Mouse (Mus musculus): ENCODE measurements at regions not wholly inside any gene's neighbourhood (a gene's known extent, or its start where the extent isn't known, plus 50 kb on each side); places are given as distances from the start of the nearest gene placed in this dataset.

DNA sequence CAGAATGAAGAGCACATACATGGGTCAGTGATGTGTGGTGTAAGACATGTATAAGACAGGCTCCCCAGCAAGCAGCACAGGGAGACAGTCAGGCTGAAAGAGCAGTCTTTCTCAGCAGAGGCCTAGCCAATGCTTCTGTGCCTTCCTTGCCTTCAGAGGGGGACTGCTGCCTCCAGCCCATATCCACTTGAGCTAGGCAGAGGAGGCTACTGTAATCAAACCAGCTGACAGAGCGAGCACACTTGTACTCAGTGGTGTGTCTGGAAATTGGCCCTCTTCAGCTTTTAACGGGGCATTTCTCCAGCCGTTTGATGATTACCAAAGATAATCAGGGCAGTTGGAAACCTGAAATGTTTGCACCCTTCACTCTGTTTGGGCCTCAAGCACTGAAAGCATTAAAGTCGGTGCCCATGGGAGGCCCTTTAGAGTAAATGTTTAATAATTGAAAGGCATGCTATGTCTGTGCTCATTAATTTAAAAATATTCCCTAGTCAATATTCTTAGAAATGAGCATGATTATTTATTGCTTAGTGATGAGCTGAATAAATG lies 326.0 kb upstream of the Gm6657 start:
- TF ChIP-seq GATA1 (IDR thresholded peaks at IDR 0.05; ENCODE audit: borderline replicate concordance, low read length) (no peak), FLI1 (IDR thresholded peaks at IDR 0.05; ENCODE audit: low read length) (no peak)

All from megakaryocyte, embryonic 14.5 days (primary cell).